Mouse (Mus musculus) frontal cortex, postnatal 14 days (tissue): ENCODE data around the gene Fli1.

Source experiments
- DNase-seq, 2 experiments: peaks; one replicate each; pipeline ENCODE4 v3.0.0; 2022; ENCODE audit warnings: low spot score in 2 of 2

Gene Fli1

GRCm38 (mm10) chr9:32408730-32409059 lies 134.0 kb downstream of the Fli1 start:
- DNase-seq, result no peak

GRCm38 (mm10) chr9:32405191-32405925 lies 137.3 kb downstream of the Fli1 start:
- DNase-seq, result peak; percentile 49 to 63

- no peak for DNase-seq
Observed at GRCm38 (mm10) chr9:32400662-32401161, 141.9 kb downstream of the Fli1 start.

GRCm38 (mm10) chr9:32400212-32400611 lies 142.4 kb downstream of the Fli1 start:
- no peak for DNase-seq

GRCm38 (mm10) chr9:32394761-32395161 lies 147.9 kb downstream of the Fli1 start:
- DNase-seq, result no peak

GRCm38 (mm10) chr9:32392716-32393115 lies 149.9 kb downstream of the Fli1 start:
- DNase-seq, result no peak

- peak in 1 of 2 experiments; percentile 15 for DNase-seq
Observed at GRCm38 (mm10) chr9:32391701-32392100, 151.0 kb downstream of the Fli1 start.

GRCm38 (mm10) chr9:32391092-32391491 lies 151.6 kb downstream of the Fli1 start:
- no peak for DNase-seq

- DNase-seq, result no peak
Observed at GRCm38 (mm10) chr9:32388120-32388519, 154.5 kb downstream of the Fli1 start.

- DNase-seq, result no peak
Observed at GRCm38 (mm10) chr9:32384906-32385305, 157.8 kb downstream of the Fli1 start.

- DNase-seq, result no peak
Observed at GRCm38 (mm10) chr9:32376863-32377590, 165.6 kb downstream of the Fli1 start.

GRCm38 (mm10) chr9:32376031-32376430 lies 166.6 kb downstream of the Fli1 start:
- no peak for DNase-seq

GRCm38 (mm10) chr9:32373656-32374055 lies 169.0 kb downstream of the Fli1 start:
- no peak for DNase-seq
